Mouse (Mus musculus) kidney, adult 2 months (tissue): ENCODE measurements around the gene Acacb.

Experiments
- CTCF ChIP-seq: fragments of 200-500 bp; conservative IDR thresholded peaks from 2 replicates; pipeline ENCODE4 v1.5.1; 2011; ENCODE audit warnings: low read depth, mild to moderate bottlenecking, control low read depth, low read length, moderate library complexity, mixed read lengths; ENCODE audit not compliant: insufficient read depth, insufficient read length
- POLR2A ChIP-seq: fragments of 200-500 bp; IDR thresholded peaks from one replicate; pipeline ENCODE4 v1.6.1; 2011; ENCODE audit warnings: low read depth, low read length, control low read depth

GRCm38 (mm10) chr5:114170345-114170744, 24.0 kb downstream of the Acacb start:
- no peak for TF ChIP-seq POLR2A
- no peak for TF ChIP-seq CTCF
